Mouse (Mus musculus): Measurements from ENCODE around the gene Ncapg.

- no peak for TF ChIP-seq EP300 (IDR thresholded peaks at IDR 0.05; ENCODE audit: insufficient read depth, low read depth, low read length)
- TF ChIP-seq CTCF (IDR thresholded peaks at IDR 0.05), result no peak
- TF ChIP-seq POLR2A (IDR thresholded peaks at IDR 0.05; ENCODE audit: insufficient read depth, low read depth, low read length), result no peak
Measured at GRCm38 (mm10) chr5:45670894-45671494, 1.3 kb downstream of the Ncapg start.
